Mouse (Mus musculus): ENCODE data around the gene Dennd6a. TPM values are rescaled to one million over a fixed set of nuclear protein-coding genes. Genes with fewer than 3 reads are reported as not detected.
"Not testable (repeated sequence)": the region's sequence is repeated elsewhere in the genome, so short reads cannot be mapped to it uniquely, and the experiment has no call there.

Dennd6a gene
- 8.8 and 10.0 TPM in 2 replicates for polyA plus RNA-seq (2012; rRNA removed)

- 89% methylated on average over 5 of the region's 5 CpGs for WGBS
- not testable (repeated sequence) for H3K4me3 ChIP-seq (ENCODE audit: extremely low read depth, insufficient read depth, insufficient read length); H3K27me3 ChIP-seq (ENCODE audit: control insufficient read depth, insufficient read depth, low read length); H3K36me3 ChIP-seq (ENCODE audit: control insufficient read depth, insufficient read depth, low read length); DNase-seq (ENCODE audit: low read depth in 1 of 2, low spot score in 2 of 2); H3K4me1 ChIP-seq (ENCODE audit: control insufficient read depth, insufficient read depth, insufficient read length)
- H3K27ac ChIP-seq (ENCODE audit: insufficient read depth, low read length): peak within 1 kb of the TSS; percentile 72
These were observed at the start of gene Dennd6a for GRCm38 (mm10) chr14:26573556-26573955. Gene Dennd6a (plus strand): TSS chr14:26573856.

DNA sequence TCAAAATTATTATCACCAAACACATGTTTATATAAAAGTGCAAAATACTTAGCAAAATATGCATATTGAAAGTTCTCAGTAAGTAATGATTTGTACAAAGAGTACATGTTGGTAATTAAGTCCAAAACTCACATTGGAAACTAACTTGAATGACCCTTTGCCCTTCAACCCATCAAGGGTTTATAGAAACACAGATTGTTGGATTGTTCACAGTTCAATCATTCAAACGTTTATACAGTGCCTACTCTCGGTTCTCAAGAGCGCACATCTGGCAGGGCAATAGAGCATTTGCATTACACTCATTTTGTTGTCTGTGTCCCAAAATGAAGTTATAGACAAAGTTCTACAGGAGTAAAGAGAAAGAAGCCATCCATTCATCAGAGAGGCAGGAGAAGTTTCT, 47.7 kb upstream of the Dennd6a start:
- Histone ChIP-seq H3K4me1 (ENCODE audit: control insufficient read depth, insufficient read depth, insufficient read length) (peaks cover 7% of the 10 kb centered on the region), H3K27me3 (ENCODE audit: control insufficient read depth, insufficient read depth, low read length) (no peaks in the 10 kb centered on the region), H3K27ac (ENCODE audit: insufficient read depth, low read length) (no peak overlapping the region), H3K4me3 (ENCODE audit: extremely low read depth, insufficient read depth, insufficient read length) (no peak overlapping the region), H3K36me3 (ENCODE audit: control insufficient read depth, insufficient read depth, low read length) (peaks cover 3% of the 10 kb centered on the region; the same call in 1 of the 2 replicates)
- WGBS: 66% methylated on average over 3 of the region's 3 CpGs
- TF ChIP-seq POLR2A (IDR thresholded peaks at IDR 0.05; ENCODE audit: low read depth, low read length) (no peak), CTCF (IDR thresholded peaks at IDR 0.05; ENCODE audit: extremely low read depth, insufficient read depth, insufficient read length, insufficient replicate concordance) (no peak)
- no peak for DNase-seq (ENCODE audit: low read depth in 1 of 2, low spot score in 2 of 2)

DNA sequence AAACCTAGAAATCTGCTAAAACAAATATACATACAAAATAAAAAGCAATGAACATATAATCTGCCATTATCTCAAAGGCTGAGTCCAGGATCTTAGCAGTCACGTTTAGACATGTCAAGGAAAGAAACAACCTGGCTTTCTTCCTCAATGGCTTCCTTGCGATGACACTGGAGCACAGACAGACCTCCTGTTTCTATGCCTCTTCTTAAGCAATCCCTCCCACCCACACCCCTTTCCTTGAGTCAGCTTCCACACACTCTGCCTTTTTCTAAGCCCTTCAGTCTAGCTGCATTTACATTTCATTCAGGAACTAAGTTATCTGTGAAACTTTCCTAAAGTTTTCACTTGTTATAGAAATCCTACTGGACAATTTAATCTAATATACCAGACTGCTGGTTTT, 45.4 kb upstream of the Dennd6a start:
- peaks cover 18% of the 10 kb centered on the region for H3K4me1 ChIP-seq (ENCODE audit: control insufficient read depth, insufficient read depth, insufficient read length)
- no peak overlapping the region for H3K4me3 ChIP-seq (ENCODE audit: extremely low read depth, insufficient read depth, insufficient read length)
- no peaks in the 10 kb centered on the region for H3K27me3 ChIP-seq (ENCODE audit: control insufficient read depth, insufficient read depth, low read length)
- 66% methylated on average over 2 of the region's 2 CpGs for WGBS
- H3K27ac ChIP-seq (ENCODE audit: insufficient read depth, low read length): no peak overlapping the region
- DNase-seq (ENCODE audit: low read depth in 1 of 2, low spot score in 2 of 2): no peak
- peaks cover 1% of the 10 kb centered on the region; the same call in 1 of the 2 replicates for H3K36me3 ChIP-seq (ENCODE audit: control insufficient read depth, insufficient read depth, low read length)
- no peak for TF ChIP-seq CTCF (IDR thresholded peaks at IDR 0.05; ENCODE audit: extremely low read depth, insufficient read depth, insufficient read length, insufficient replicate concordance)
- no peak for TF ChIP-seq POLR2A (IDR thresholded peaks at IDR 0.05; ENCODE audit: low read depth, low read length)

- Histone ChIP-seq H3K36me3 (ENCODE audit: control insufficient read depth, insufficient read depth, low read length) (peaks cover 1% of the 10 kb centered on the region; the same call in 1 of the 2 replicates), H3K4me3 (ENCODE audit: extremely low read depth, insufficient read depth, insufficient read length) (no peak overlapping the region), H3K27me3 (ENCODE audit: control insufficient read depth, insufficient read depth, low read length) (no peaks in the 10 kb centered on the region), H3K4me1 (ENCODE audit: control insufficient read depth, insufficient read depth, insufficient read length) (peaks cover 20% of the 10 kb centered on the region), H3K27ac (ENCODE audit: insufficient read depth, low read length) (no peak overlapping the region)
- no peak for TF ChIP-seq CTCF (IDR thresholded peaks at IDR 0.05; ENCODE audit: extremely low read depth, insufficient read depth, insufficient read length, insufficient replicate concordance)
- no peak for TF ChIP-seq POLR2A (IDR thresholded peaks at IDR 0.05; ENCODE audit: low read depth, low read length)
- no peak for DNase-seq (ENCODE audit: low read depth in 1 of 2, low spot score in 2 of 2)
- 67% methylated on average over 7 of the region's 7 CpGs for WGBS
These were observed 43.3 kb upstream of the Dennd6a start for GRCm38 (mm10) chr14:26530350-26530749.

DNA sequence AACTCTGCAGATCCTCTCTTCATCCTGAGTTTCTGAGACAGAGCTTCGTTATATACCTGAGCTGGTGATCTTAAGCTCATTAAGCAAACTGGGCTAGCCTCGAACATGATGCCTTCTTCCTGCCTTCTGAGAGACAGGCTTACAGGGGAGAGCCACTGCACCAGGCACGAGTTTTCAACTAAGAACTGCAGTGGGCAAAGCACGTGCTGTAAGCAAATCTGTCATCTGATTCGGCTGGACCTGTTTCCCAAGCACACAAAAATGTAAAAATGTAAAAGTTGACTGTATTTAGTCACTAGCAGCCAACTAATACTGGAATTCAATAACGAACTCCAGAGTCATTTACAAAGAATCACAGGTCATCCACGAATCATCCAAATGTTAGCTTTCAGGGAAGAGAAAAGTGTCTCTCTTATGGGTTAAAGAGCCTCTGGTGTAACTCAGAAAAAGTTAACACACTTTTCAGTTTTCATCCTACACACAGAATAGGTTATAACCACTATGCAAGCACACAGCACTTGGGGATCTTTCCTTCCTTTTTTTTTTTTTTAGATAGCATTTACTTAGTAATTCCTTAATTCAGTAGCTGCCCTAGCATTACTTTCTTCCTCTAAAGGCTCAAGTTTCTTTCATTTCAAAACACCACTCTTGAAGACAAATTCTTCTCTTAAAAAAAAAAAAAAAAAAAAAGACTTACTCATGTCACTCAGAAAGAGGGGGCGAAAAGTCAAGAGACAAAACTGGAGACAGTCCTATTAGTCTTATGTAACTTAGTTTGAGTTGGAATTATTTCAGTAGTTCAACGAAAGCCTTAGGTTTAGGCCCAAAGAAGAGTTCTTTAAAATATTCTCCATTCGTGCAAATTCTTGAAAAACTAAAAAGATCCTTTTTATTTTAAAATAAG, 42.0 kb upstream of the Dennd6a start:
- H3K36me3 ChIP-seq (ENCODE audit: control insufficient read depth, insufficient read depth, low read length): peaks cover 1% of the 10 kb centered on the region; the same call in 1 of the 2 replicates
- DNase-seq (ENCODE audit: low read depth in 1 of 2, low spot score in 2 of 2): no peak
- H3K27me3 ChIP-seq (ENCODE audit: control insufficient read depth, insufficient read depth, low read length): no peaks in the 10 kb centered on the region
- WGBS: 72% methylated on average over 10 of the region's 10 CpGs
- peaks cover 20% of the 10 kb centered on the region for H3K4me1 ChIP-seq (ENCODE audit: control insufficient read depth, insufficient read depth, insufficient read length)
- TF ChIP-seq POLR2A (IDR thresholded peaks at IDR 0.05; ENCODE audit: low read depth, low read length) (no peak), CTCF (IDR thresholded peaks at IDR 0.05; ENCODE audit: extremely low read depth, insufficient read depth, insufficient read length, insufficient replicate concordance) (no peak)
- H3K27ac ChIP-seq (ENCODE audit: insufficient read depth, low read length): no peak overlapping the region
- H3K4me3 ChIP-seq (ENCODE audit: extremely low read depth, insufficient read depth, insufficient read length): no peak overlapping the region

GRCm38 (mm10) chr14:26532752-26533151, 40.9 kb upstream of the Dennd6a start:
- no peak for DNase-seq (ENCODE audit: low read depth in 1 of 2, low spot score in 2 of 2)
- Histone ChIP-seq H3K27me3 (ENCODE audit: control insufficient read depth, insufficient read depth, low read length) (no peaks in the 10 kb centered on the region), H3K4me1 (ENCODE audit: control insufficient read depth, insufficient read depth, insufficient read length) (peaks cover 20% of the 10 kb centered on the region), H3K4me3 (ENCODE audit: extremely low read depth, insufficient read depth, insufficient read length) (no peak overlapping the region), H3K27ac (ENCODE audit: insufficient read depth, low read length) (no peak overlapping the region), H3K36me3 (ENCODE audit: control insufficient read depth, insufficient read depth, low read length) (peaks cover under 1% of the 10 kb centered on the region; the same call in 1 of the 2 replicates)
- TF ChIP-seq POLR2A (IDR thresholded peaks at IDR 0.05; ENCODE audit: low read depth, low read length): no peak
- WGBS: 66% methylated on average over 9 of the region's 9 CpGs

DNA sequence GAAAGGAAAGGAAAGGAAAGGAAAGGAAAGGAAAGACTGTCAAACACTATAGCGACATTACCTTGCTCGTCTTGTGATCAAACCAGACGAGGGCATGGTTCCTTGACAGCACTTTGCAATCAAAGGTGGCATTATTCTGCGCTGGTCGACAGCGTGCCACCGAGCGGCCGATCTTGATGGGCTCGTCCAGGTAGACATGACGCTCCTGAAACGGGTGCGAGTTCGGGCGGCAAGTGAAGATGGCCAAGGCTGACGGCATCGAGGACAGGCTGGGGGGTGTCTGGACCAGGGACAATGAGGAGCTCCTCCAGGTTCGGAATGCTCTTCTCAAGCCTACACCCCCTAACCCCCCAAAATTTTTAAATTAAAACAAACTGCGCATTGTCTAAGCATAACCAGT, 40.4 kb upstream of the Dennd6a start:
- H3K4me3 ChIP-seq (ENCODE audit: extremely low read depth, insufficient read depth, insufficient read length): peak overlapping the region; percentile 100
- DNase-seq (ENCODE audit: low read depth in 1 of 2, low spot score in 2 of 2): peak in 1 of 2 experiments; percentile 10
- H3K4me1 ChIP-seq (ENCODE audit: control insufficient read depth, insufficient read depth, insufficient read length): peaks cover 20% of the 10 kb centered on the region
- no peak overlapping the region for H3K27ac ChIP-seq (ENCODE audit: insufficient read depth, low read length)
- H3K27me3 ChIP-seq (ENCODE audit: control insufficient read depth, insufficient read depth, low read length): no peaks in the 10 kb centered on the region
- WGBS: 52% methylated on average over 19 of the region's 19 CpGs
- H3K36me3 ChIP-seq (ENCODE audit: control insufficient read depth, insufficient read depth, low read length): no peaks in the 10 kb centered on the region; the same call in 1 of the 2 replicates
- TF ChIP-seq CTCF (IDR thresholded peaks at IDR 0.05; ENCODE audit: extremely low read depth, insufficient read depth, insufficient read length, insufficient replicate concordance): no peak
- no peak for TF ChIP-seq POLR2A (IDR thresholded peaks at IDR 0.05; ENCODE audit: low read depth, low read length)

Data from spleen, adult 2 months (tissue).